Mouse (Mus musculus): ENCODE measurements around the gene B4galnt2.

DNA sequence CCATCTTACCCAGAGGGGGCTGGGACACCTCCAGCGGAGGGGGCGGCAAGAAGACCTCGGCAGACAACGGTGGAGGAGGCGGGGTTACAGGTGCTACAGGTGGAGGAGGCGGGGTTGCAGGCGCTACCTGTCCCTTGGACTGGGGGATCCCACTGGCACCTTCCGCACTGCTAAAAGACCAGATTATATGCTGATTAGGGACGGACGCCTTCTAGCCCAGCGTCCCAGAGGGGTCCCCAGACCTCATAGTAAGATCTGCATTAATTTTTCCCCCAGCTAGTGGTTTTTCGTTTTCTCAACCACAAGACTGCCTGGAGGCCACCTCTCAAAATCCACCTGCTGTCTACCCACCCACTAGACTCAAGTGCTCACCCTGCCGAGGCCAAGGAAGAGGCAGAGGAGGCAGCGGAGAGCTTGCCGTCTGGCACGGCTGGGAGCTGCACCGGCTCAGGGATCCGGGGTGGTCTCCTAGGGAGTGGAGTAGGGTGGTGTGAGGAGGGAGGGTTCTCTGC is 81.0 kb downstream of the B4galnt2 start:
- TF ChIP-seq CTCF (IDR thresholded peaks at IDR 0.05; ENCODE audit: insufficient read depth, low read length) (no peak), POLR2A (IDR thresholded peaks at IDR 0.05; ENCODE audit: borderline replicate concordance, extremely low read depth, low read depth, low read length) (no peak)

All from lung, adult 2 months (tissue).